Mouse (Mus musculus) G1E-ER4 (cell line): ENCODE data around the gene Fam126b. TPM values are rescaled to one million over a fixed set of nuclear protein-coding genes. Genes with fewer than 3 reads are reported as not detected.

ENCODE experiments used
- GATA1 ChIP-seq: IDR thresholded peaks from one replicate; pipeline ENCODE4 v1.8.0; 2012; ENCODE audit warnings: low read length, inconsistent platforms
- polyA plus RNA-seq: library from polyadenylated mRNA; stranded (reverse); fragments of >175 nt; gene quantifications from 2 replicates; pipeline ENCODE4 v1.2.3, GENCODE M21; 2012

Fam126b gene
- polyA plus RNA-seq, 1 experiment = 8.6 TPM

GRCm38 (mm10) chr1:58475662-58476061 lies 110.5 kb downstream of the Fam126b start:
- no peak for TF ChIP-seq GATA1

Other genes with a start within 250 kb of the Fam126b start
- gene Bzw1, start 193.4 kb downstream of the Fam126b start, polyA plus RNA-seq = 15.6 and 22.9 TPM in 2 replicates
- gene Clk1, start 162.3 kb downstream of the Fam126b start, polyA plus RNA-seq = 1.8 and 3.2 TPM in 2 replicates
- 2.7 and 11.0 TPM in 2 replicates for gene Nif3l1, start 141.2 kb downstream of the Fam126b start, polyA plus RNA-seq
- gene Ppil3, start 140.8 kb downstream of the Fam126b start, polyA plus RNA-seq = 8.2 and 11.2 TPM in 2 replicates
- 35.5 and 54.7 TPM in 2 replicates for gene Orc2, start 81.2 kb downstream of the Fam126b start, polyA plus RNA-seq
- gene Ndufb3, start 61 bp upstream of the Fam126b start, polyA plus RNA-seq = 2.1 and 4.1 TPM in 2 replicates
- gene Als2cr12, start 109.7 kb upstream of the Fam126b start, polyA plus RNA-seq = not detected in 2 replicates
- 4.0 and 7.9 TPM in 2 replicates for gene Cflar, start 125.2 kb upstream of the Fam126b start, polyA plus RNA-seq
- gene Casp8, start 209.1 kb upstream of the Fam126b start, polyA plus RNA-seq = 0.02 TPM in 1 of 2 replicates, not detected in the other